Mouse (Mus musculus) erythroid progenitor cell, adult 5-6 weeks (primary cell): ENCODE results near the gene Ebf4. TPM values are rescaled to one million over a fixed set of nuclear protein-coding genes. Genes with fewer than 3 reads are reported as not detected.

Source experiments
- total RNA-seq, 2 experiments: library from RNA; stranded (forward) in 1 of 2; stranded (reverse) in 1 of 2; fragments of 150-400 nt in 1 of 2; fragments of 186-747, 209-891 nt in 1 of 2; gene quantifications; 2 replicates each; pipeline versions ENCODE4 v1.2.3 to v1.2.4; 2015 to 2017; ENCODE audit warnings: low replicate concordance in 2 of 2

Gene Ebf4
- total RNA-seq, 2 experiments from 2014 or later, result not detected

Other genes with a start within 250 kb of the Ebf4 start
- gene Tgm6, start 182.8 kb upstream of the Ebf4 start, total RNA-seq (2015; ENCODE audit: low replicate concordance), result not detected in 2 replicates
- not detected in 2 replicates for gene Tgm6, start 182.8 kb upstream of the Ebf4 start, total RNA-seq (2017; ENCODE audit: low replicate concordance)
- gene Snrpb, start 115.8 kb upstream of the Ebf4 start, total RNA-seq (2015; ENCODE audit: low replicate concordance), result 85.1 and 112 TPM in 2 replicates
- gene Snrpb, start 115.8 kb upstream of the Ebf4 start, total RNA-seq (2017; ENCODE audit: low replicate concordance), result 53.6 and 69.1 TPM in 2 replicates
- not detected in 2 replicates for gene Tmc2, start 100.0 kb upstream of the Ebf4 start, total RNA-seq (2015; ENCODE audit: low replicate concordance)
- gene Tmc2, start 100.0 kb upstream of the Ebf4 start, total RNA-seq (2017; ENCODE audit: low replicate concordance), result not detected in 2 replicates
- 125 and 137 TPM in 2 replicates for gene Nop56, start 20.7 kb upstream of the Ebf4 start, total RNA-seq (2015; ENCODE audit: low replicate concordance)
- gene Nop56, start 20.7 kb upstream of the Ebf4 start, total RNA-seq (2017; ENCODE audit: low replicate concordance), result 121 and 150 TPM in 2 replicates
- gene Idh3b, start 10.6 kb upstream of the Ebf4 start, total RNA-seq (2015; ENCODE audit: low replicate concordance), result 64.6 and 87.9 TPM in 2 replicates
- 21.9 and 47.5 TPM in 2 replicates for gene Idh3b, start 10.6 kb upstream of the Ebf4 start, total RNA-seq (2017; ENCODE audit: low replicate concordance)
- gene Cpxm1, start 102.4 kb downstream of the Ebf4 start, total RNA-seq (2015; ENCODE audit: low replicate concordance), result not detected in 2 replicates
- gene Cpxm1, start 102.4 kb downstream of the Ebf4 start, total RNA-seq (2017; ENCODE audit: low replicate concordance), result not detected in 2 replicates
- gene Gm28372, start 110.1 kb downstream of the Ebf4 start, total RNA-seq (2015; ENCODE audit: low replicate concordance), result not detected in 2 replicates
- not detected in 2 replicates for gene Gm28372, start 110.1 kb downstream of the Ebf4 start, total RNA-seq (2017; ENCODE audit: low replicate concordance)
- gene 1700020A23Rik, start 110.1 kb downstream of the Ebf4 start, total RNA-seq (2015; ENCODE audit: low replicate concordance), result not detected in 2 replicates
- not detected in 2 replicates for gene 1700020A23Rik, start 110.1 kb downstream of the Ebf4 start, total RNA-seq (2017; ENCODE audit: low replicate concordance)
- gene Tmem239, start 111.3 kb downstream of the Ebf4 start, total RNA-seq (2015; ENCODE audit: low replicate concordance), result not detected in 2 replicates
- gene Tmem239, start 111.3 kb downstream of the Ebf4 start, total RNA-seq (2017; ENCODE audit: low replicate concordance), result not detected in 2 replicates
- gene Vps16, start 129.2 kb downstream of the Ebf4 start, total RNA-seq (2015; ENCODE audit: low replicate concordance), result 74.6 and 122 TPM in 2 replicates
- 62.8 and 75.8 TPM in 2 replicates for gene Vps16, start 129.2 kb downstream of the Ebf4 start, total RNA-seq (2017; ENCODE audit: low replicate concordance)
- 0.72 TPM in 1 of 2 replicates, not detected in the other for gene Pced1a, start 129.5 kb downstream of the Ebf4 start, total RNA-seq (2015; ENCODE audit: low replicate concordance)
- 1.2 and 1.9 TPM in 2 replicates for gene Pced1a, start 129.5 kb downstream of the Ebf4 start, total RNA-seq (2017; ENCODE audit: low replicate concordance)
- 81.4 and 84.7 TPM in 2 replicates for gene Ptpra, start 155.1 kb downstream of the Ebf4 start, total RNA-seq (2015; ENCODE audit: low replicate concordance)
- gene Ptpra, start 155.1 kb downstream of the Ebf4 start, total RNA-seq (2017; ENCODE audit: low replicate concordance), result 153 and 160 TPM in 2 replicates